Mouse (Mus musculus) lung, postnatal 0 days (tissue): ENCODE measurements around the gene Adamtsl5.

ENCODE experiments used
- CTCF ChIP-seq: IDR thresholded peaks from 2 replicates; pipeline ENCODE4 v1.5.1; 2016; ENCODE audit warnings: antibody characterized with exemption, mild to moderate bottlenecking
- EP300 ChIP-seq: IDR thresholded peaks from 2 replicates; pipeline ENCODE4 v1.6.1; 2016; ENCODE audit warnings: antibody characterized with exemption, mild to moderate bottlenecking, control low read depth

DNA sequence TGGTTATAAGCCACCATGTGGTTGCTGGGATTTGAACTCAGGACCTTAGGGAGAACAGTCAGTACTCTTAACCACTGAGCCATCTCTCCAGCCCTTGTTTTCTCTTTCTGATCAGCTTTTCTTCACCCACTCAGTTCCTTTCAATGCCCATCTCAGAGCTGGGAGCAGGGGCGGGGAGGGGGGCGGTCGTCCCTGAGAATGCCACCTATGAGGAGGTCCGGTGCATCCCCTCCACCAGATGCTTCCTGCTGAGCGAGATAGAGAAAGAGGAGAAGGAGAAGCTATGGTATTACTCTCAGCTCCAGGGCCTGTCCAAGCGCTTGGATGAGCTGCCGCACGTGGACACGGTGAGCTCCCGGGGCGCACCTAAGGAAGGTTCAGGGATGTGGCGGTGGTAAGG is 43.8 kb downstream of the Adamtsl5 start:
- TF ChIP-seq CTCF (no peak), EP300 (no peak)
